Mouse (Mus musculus): ENCODE data around the gene Akr1b3.

Gene Akr1b3

GRCm38 (mm10) chr6:34322121-34322520 is 4.8 kb upstream of the Akr1b3 start:
- DNase-seq (ENCODE audit: low spot score) = no peak

GRCm38 (mm10) chr6:34318636-34319035 is 1.4 kb upstream of the Akr1b3 start:
- DNase-seq (ENCODE audit: low spot score) = no peak

GRCm38 (mm10) chr6:34318172-34318571 is 894 bp upstream of the Akr1b3 start:
- DNase-seq (ENCODE audit: low spot score) = no peak

- no peak for DNase-seq (ENCODE audit: low spot score)
These were observed 3.4 kb downstream of the Akr1b3 start for GRCm38 (mm10) chr6:34313921-34314320.

- DNase-seq (ENCODE audit: low spot score) = peak; percentile 38
These were observed 3.9 kb downstream of the Akr1b3 start for GRCm38 (mm10) chr6:34313386-34313785.

- peak; percentile 69 for DNase-seq (ENCODE audit: low spot score)
These were observed 7.2 kb downstream of the Akr1b3 start for GRCm38 (mm10) chr6:34310023-34310595.

GRCm38 (mm10) chr6:34309526-34309925 is 7.8 kb downstream of the Akr1b3 start:
- DNase-seq (ENCODE audit: low spot score) = no peak

- no peak for DNase-seq (ENCODE audit: low spot score)
These were observed 10.5 kb downstream of the Akr1b3 start for GRCm38 (mm10) chr6:34306797-34307196.

- DNase-seq (ENCODE audit: low spot score) = peak; percentile 65
These were observed 12.5 kb downstream of the Akr1b3 start for GRCm38 (mm10) chr6:34304675-34305241.

- no peak for DNase-seq (ENCODE audit: low spot score)
These were observed 20.2 kb downstream of the Akr1b3 start for GRCm38 (mm10) chr6:34297055-34297454.

GRCm38 (mm10) chr6:34295437-34295836 is 21.8 kb downstream of the Akr1b3 start:
- no peak for DNase-seq (ENCODE audit: low spot score)

GRCm38 (mm10) chr6:34292882-34293487 is 24.3 kb downstream of the Akr1b3 start:
- DNase-seq (ENCODE audit: low spot score) = peak; percentile 59

- DNase-seq (ENCODE audit: low spot score) = no peak
These were observed 24.9 kb downstream of the Akr1b3 start for GRCm38 (mm10) chr6:34292196-34292881.

GRCm38 (mm10) chr6:34290681-34291080 is 26.6 kb downstream of the Akr1b3 start:
- DNase-seq (ENCODE audit: low spot score) = no peak

- no peak for DNase-seq (ENCODE audit: low spot score)
These were observed 27.2 kb downstream of the Akr1b3 start for GRCm38 (mm10) chr6:34290091-34290490.

- no peak for DNase-seq (ENCODE audit: low spot score)
These were observed 29.2 kb downstream of the Akr1b3 start for GRCm38 (mm10) chr6:34288098-34288497.

GRCm38 (mm10) chr6:34286841-34287240 is 30.4 kb downstream of the Akr1b3 start:
- no peak for DNase-seq (ENCODE audit: low spot score)

- no peak for DNase-seq (ENCODE audit: low spot score)
These were observed 38.9 kb downstream of the Akr1b3 start for GRCm38 (mm10) chr6:34278385-34278784.

GRCm38 (mm10) chr6:34277665-34278064 is 39.6 kb downstream of the Akr1b3 start:
- no peak for DNase-seq (ENCODE audit: low spot score)

- no peak for DNase-seq (ENCODE audit: low spot score)
These were observed 42.9 kb downstream of the Akr1b3 start for GRCm38 (mm10) chr6:34274346-34274745.

GRCm38 (mm10) chr6:34273073-34273472 is 44.2 kb downstream of the Akr1b3 start:
- no peak for DNase-seq (ENCODE audit: low spot score)

GRCm38 (mm10) chr6:34272462-34272861 is 44.8 kb downstream of the Akr1b3 start:
- no peak for DNase-seq (ENCODE audit: low spot score)

GRCm38 (mm10) chr6:34270717-34271116 is 46.6 kb downstream of the Akr1b3 start:
- no peak for DNase-seq (ENCODE audit: low spot score)

Data from ovary, adult 18-20 months (tissue).